Mouse (Mus musculus) frontal cortex, adult (tissue): ENCODE data around the gene Irs1.

Experiments
- ATAC-seq: cut with Nextera tagmentation; 2 replicates; pipeline ENCODE4 v1.9.2; 2017; ENCODE audit warnings: mild to moderate bottlenecking, moderate library complexity, mixed read lengths; ENCODE audit not compliant: low TSS enrichment

Gene Irs1

DNA sequence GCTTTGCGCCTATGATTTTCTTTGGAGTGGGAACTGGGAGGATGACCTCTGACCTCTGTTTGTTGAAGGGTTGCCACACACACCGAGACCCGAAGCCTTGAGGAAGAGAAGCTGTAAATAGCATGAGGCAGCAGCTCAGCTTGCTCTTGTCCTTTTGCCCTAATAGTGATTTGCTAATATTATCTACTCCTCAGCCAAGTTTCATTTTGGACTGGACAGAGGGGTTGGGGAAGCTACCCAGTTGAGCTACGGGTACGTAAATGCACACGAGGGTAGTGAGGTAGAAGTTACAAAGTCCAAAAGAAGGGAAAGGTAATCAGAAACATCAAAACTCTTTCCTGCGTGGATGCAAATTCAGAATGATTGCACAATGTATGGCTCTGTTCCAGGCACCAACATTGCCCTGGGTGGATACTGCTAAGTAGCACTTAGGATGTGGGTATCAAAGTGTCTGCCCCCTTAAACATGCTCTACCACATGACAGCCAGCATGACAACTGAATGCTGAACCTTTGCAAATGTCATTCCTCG, 107.2 kb downstream of the Irs1 start:
- ATAC-seq = no peak
